In genomic region chr15:80358798-80359197, GRCm38 (mm10) we compare ENCODE assay signal across 12 mouse cellular contexts.
A peak's percentile ranks its signal among the peaks of the same experiment; 100 is the strongest.
DNase-seq lines count a peak whose midpoint lies in the region.
"Had no signal": no experiment of that assay in that cellular context is flagged by ENCODE, and none has a peak within 500 bp of the region (broad histone marks: within the 10 kb centered on the region; RNA-seq: fewer than 3 reads in every experiment).

No protein-coding gene starts in this region.

- intact Hi-C loops in gastrocnemius, postnatal 14 days (cut with DNase I; ENCODE audit: low total_unique reads): no loop called here
- intact Hi-C loops in left cerebral cortex, postnatal 14 days (cut with DNase I): no loop called here
- intact Hi-C loops in left cerebral cortex, postnatal 36 days (cut with DNase I): no loop called here

- peak; percentile 31 for DNase-seq in gastrocnemius, postnatal 14 days
- no peak for DNase-seq in gastrocnemius, postnatal 25 days
- peak; percentile 48 to 49 for DNase-seq in left cerebral cortex, postnatal 14 days (ENCODE audit: low spot score in 2 of 2)
- no peak for DNase-seq in left cerebral cortex, postnatal 36 days (ENCODE audit: low spot score in 2 of 2)
- peak; percentile 59 for DNase-seq in adrenal gland, postnatal 14 days
- DNase-seq in cerebellum, adult 9-11 months: peak; percentile 85
- DNase-seq in liver: no peak
- no peak for DNase-seq in spleen, postnatal 10 days (ENCODE audit: low spot score in 2 of 2)
- DNase-seq: heart, adult 11 months; kidney, postnatal 25 days; lung, adult 18-20 months; thymus, adult 18-20 months had no signal

Comparison
In these comparisons a context has a peak if more than half of its experiments do, and no peak if none do; other contexts are left out.
1. DNase-seq: peak in gastrocnemius, postnatal 14 days (single experiment), left cerebral cortex, postnatal 14 days (2 of 2), adrenal gland, postnatal 14 days (single experiment) and cerebellum, adult 9-11 months (single experiment); none in gastrocnemius, postnatal 25 days (single experiment), left cerebral cortex, postnatal 36 days (0 of 2), liver (single experiment) and spleen, postnatal 10 days (0 of 2).